Mouse (Mus musculus): ENCODE data around the gene Ssmem1.

- TF ChIP-seq CTCF (IDR thresholded peaks at IDR 0.05; ENCODE audit: low read depth), result no peak
- no peak for TF ChIP-seq EP300 (IDR thresholded peaks at IDR 0.05; ENCODE audit: low read depth)
Observed at GRCm38 (mm10) chr6:30528800-30529199, 19.2 kb downstream of the Ssmem1 start.

Measured in liver, postnatal 0 days (tissue).